Mouse (Mus musculus) CH12.LX (cell line): ENCODE measurements around the gene Slc35c2.

Experiments used
- CHD1 ChIP-seq: IDR thresholded peaks from 2 replicates; pipeline ENCODE4 v1.6.1; 2012; ENCODE audit warnings: low read depth, low read length, improper control_type of control experiment, inconsistent platforms
- CTCF ChIP-seq, 2 experiments: IDR thresholded peaks in 1 of 2; conservative IDR thresholded peaks in 1 of 2; 2 replicates each; pipeline ENCODE4 v1.5.1; 2011 to 2012; ENCODE audit warnings: low read depth in 2 of 2, low read length in 2 of 2, improper control_type of control experiment in 1 of 2, inconsistent platforms in 1 of 2, mild to moderate bottlenecking in 1 of 2, moderate library complexity in 1 of 2
- EP300 ChIP-seq: IDR thresholded peaks from 2 replicates; pipeline ENCODE4 v1.6.1; 2011; ENCODE audit warnings: low read length, improper control_type of control experiment
- IRF4 ChIP-seq: IDR thresholded peaks from 2 replicates; pipeline ENCODE4 v1.6.1; 2014; ENCODE audit warnings: low read depth, mild to moderate bottlenecking, inconsistent platforms, low read length, improper control_type of control experiment
- JUND ChIP-seq: conservative IDR thresholded peaks from 2 replicates; pipeline ENCODE4 v1.6.1; 2011; ENCODE audit warnings: low read depth, low read length, improper control_type of control experiment
- MAFK ChIP-seq: IDR thresholded peaks from 2 replicates; pipeline ENCODE4 v1.6.1; 2011; ENCODE audit warnings: low read length, improper control_type of control experiment; ENCODE audit not compliant: insufficient replicate concordance
- MAX ChIP-seq: IDR thresholded peaks from 2 replicates; pipeline ENCODE4 v1.6.1; 2011; ENCODE audit warnings: low read length, improper control_type of control experiment
- NRF1 ChIP-seq: IDR thresholded peaks from 2 replicates; pipeline ENCODE4 v1.6.1; 2014; ENCODE audit warnings: low read depth, mild to moderate bottlenecking, inconsistent platforms, low read length, improper control_type of control experiment, moderate library complexity
- POLR2A ChIP-seq: IDR thresholded peaks from 2 replicates; pipeline ENCODE4 v1.6.1; 2011; ENCODE audit warnings: low read depth, mild to moderate bottlenecking, improper control_type of control experiment, low read length
- SMC3 ChIP-seq: IDR thresholded peaks from 2 replicates; pipeline ENCODE4 v1.6.1; 2011; ENCODE audit warnings: low read depth, low read length, improper control_type of control experiment
- ZKSCAN1 ChIP-seq: IDR thresholded peaks from 2 replicates; pipeline ENCODE4 v1.6.1; 2012; ENCODE audit warnings: low read depth, inconsistent platforms, low read length, improper control_type of control experiment, borderline replicate concordance

- TF ChIP-seq POLR2A (no peak), CTCF (conservative IDR thresholded peaks at IDR 0.05 in 1 of 2, IDR thresholded peaks at IDR 0.05 in 1 of 2; ENCODE audit: low read depth in 2 of 2, low read length in 2 of 2) (no peak), MAFK (no peak), JUND (no peak), SMC3 (no peak), ZKSCAN1 (no peak), MAX (no peak), IRF4 (no peak), NRF1 (no peak), CHD1 (no peak), EP300 (no peak)
These were observed 20.1 kb upstream of the Slc35c2 start for GRCm38 (mm10) chr2:165307801-165308200.
